Mouse (Mus musculus) midbrain, embryonic 15.5 days (tissue): Measurements from ENCODE around the gene Hectd1. TPM values are rescaled to one million over a fixed set of nuclear protein-coding genes. Genes with fewer than 3 reads are reported as not detected.

ENCODE experiments used
- ATAC-seq: fragments of 200-750 bp; cut with Nextera tagmentation; replicated peaks from 2 replicates; pipeline ENCODE4 v1.8.0; 2017; ENCODE audit warnings: moderate TSS enrichment
- H3K27ac ChIP-seq: fragments of 300-500 bp; sonication (generic); 2 replicates; pipeline ENCODE4 v1.5.1; 2015; ENCODE audit warnings: mild to moderate bottlenecking, inconsistent platforms
- H3K27me3 ChIP-seq: fragments of 300-500 bp; sonication (generic); replicated peaks from 2 replicates; pipeline ENCODE4 v1.6.1; 2015; ENCODE audit warnings: inconsistent platforms
- H3K36me3 ChIP-seq: fragments of 300-500 bp; sonication (generic); replicated peaks from 2 replicates; pipeline ENCODE4 v1.6.1; 2015; ENCODE audit warnings: inconsistent platforms
- H3K4me1 ChIP-seq: fragments of 300-500 bp; sonication (generic); 2 replicates; pipeline ENCODE4 v1.6.1; 2015; ENCODE audit warnings: inconsistent platforms
- H3K4me2 ChIP-seq: fragments of 300-500 bp; sonication (generic); 2 replicates; pipeline ENCODE4 v1.6.1; 2015; ENCODE audit warnings: inconsistent platforms, mild to moderate bottlenecking, moderate library complexity
- H3K4me3 ChIP-seq: fragments of 300-500 bp; sonication (generic); 2 replicates; pipeline ENCODE4 v1.5.1; 2015; ENCODE audit warnings: mild to moderate bottlenecking, inconsistent platforms
- H3K9ac ChIP-seq: fragments of 300-500 bp; sonication (generic); 2 replicates; pipeline ENCODE4 v1.6.1; 2015; ENCODE audit warnings: mild to moderate bottlenecking, inconsistent platforms
- H3K9me3 ChIP-seq: fragments of 300-500 bp; sonication (generic); 2 replicates; pipeline ENCODE4 v1.6.1; 2016; ENCODE audit warnings: inconsistent platforms
- WGBS: fragments of 180-500 bp; shearing (Covaris S2); methylation state at CpG from one replicate; pipeline ENCODE4 v1.1.7; 2015; ENCODE audit warnings: mixed read lengths; 5-methylcytosine and 5-hydroxymethylcytosine counted together
- polyA plus RNA-seq: library from polyadenylated mRNA; unstranded; fragments of >200 nt; fragmentation: Nextera tagmentation; extraction: Ambion mirVana; gene quantifications from 2 replicates; pipeline ENCODE4 v1.2.1, GENCODE M21; 2015

The Hectd1 gene
- polyA plus RNA-seq, 1 experiment from 2014 or later, result 40.8 TPM

- no peak overlapping the region for H3K9ac ChIP-seq
- no peak overlapping the region for H3K27ac ChIP-seq
- H3K36me3 ChIP-seq, result 0 out of 2 replicates have a peak, but pooled peaks cover 7% of the 10 kb centered on the region
- H3K9me3 ChIP-seq, result no peaks in the 10 kb centered on the region
- no peak overlapping the region for H3K4me2 ChIP-seq
- no peak for ATAC-seq
- WGBS, result 95% methylated on average over 4 of the region's 4 CpGs
- H3K4me3 ChIP-seq, result no peak overlapping the region
- H3K27me3 ChIP-seq, result no peaks in the 10 kb centered on the region
- no peaks in the 10 kb centered on the region; the same call in 1 of the 2 replicates for H3K4me1 ChIP-seq
These were observed 9.3 kb downstream of the Hectd1 start for GRCm38 (mm10) chr12:51819951-51820498.

DNA sequence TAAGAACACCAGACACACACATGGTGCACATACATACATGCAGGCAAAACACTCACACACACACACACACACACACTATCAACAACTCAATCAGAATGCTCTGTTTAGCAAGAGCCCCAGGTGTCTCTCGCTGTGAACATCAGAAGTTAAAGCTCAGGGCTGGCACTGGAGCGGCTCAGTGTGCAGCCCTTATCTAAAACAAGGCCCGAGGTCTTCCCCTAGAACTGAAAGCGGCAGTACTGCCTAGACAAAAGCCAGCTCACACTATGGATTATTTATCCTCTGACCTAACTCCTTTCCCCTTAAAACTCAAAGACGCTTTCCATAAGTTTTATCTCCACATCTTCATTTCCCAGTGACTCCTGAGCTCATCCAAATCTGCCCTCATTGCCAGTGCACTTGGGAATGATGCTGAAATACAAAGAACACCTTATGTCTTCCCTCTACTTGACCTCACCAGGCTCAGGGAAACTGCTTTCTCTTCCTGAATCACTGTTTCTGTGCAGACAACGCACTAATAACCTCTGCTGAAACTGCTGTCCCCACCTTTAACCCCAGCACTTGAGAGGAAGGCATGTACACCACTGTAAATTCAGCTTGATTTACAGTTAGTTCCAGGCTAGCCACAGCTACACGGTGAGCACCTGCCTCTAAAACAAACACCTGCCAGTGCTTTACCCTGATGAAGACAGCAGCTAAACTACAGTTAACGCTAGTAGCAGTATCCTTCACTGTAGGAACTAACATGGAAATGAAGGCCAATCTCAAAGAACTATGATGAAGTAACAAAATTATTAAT, 11.3 kb downstream of the Hectd1 start:
- Histone ChIP-seq H3K9ac (no peak overlapping the region), H3K27ac (no peak overlapping the region), H3K36me3 (0 out of 2 replicates have a peak, but pooled peaks cover 3% of the 10 kb centered on the region), H3K4me1 (no peaks in the 10 kb centered on the region; the same call in 1 of the 2 replicates), H3K4me2 (no peak overlapping the region), H3K27me3 (no peaks in the 10 kb centered on the region), H3K9me3 (no peaks in the 10 kb centered on the region), H3K4me3 (no peak overlapping the region)
- ATAC-seq, result no peak
- 75% methylated on average over 8 of the region's 8 CpGs for WGBS

DNA sequence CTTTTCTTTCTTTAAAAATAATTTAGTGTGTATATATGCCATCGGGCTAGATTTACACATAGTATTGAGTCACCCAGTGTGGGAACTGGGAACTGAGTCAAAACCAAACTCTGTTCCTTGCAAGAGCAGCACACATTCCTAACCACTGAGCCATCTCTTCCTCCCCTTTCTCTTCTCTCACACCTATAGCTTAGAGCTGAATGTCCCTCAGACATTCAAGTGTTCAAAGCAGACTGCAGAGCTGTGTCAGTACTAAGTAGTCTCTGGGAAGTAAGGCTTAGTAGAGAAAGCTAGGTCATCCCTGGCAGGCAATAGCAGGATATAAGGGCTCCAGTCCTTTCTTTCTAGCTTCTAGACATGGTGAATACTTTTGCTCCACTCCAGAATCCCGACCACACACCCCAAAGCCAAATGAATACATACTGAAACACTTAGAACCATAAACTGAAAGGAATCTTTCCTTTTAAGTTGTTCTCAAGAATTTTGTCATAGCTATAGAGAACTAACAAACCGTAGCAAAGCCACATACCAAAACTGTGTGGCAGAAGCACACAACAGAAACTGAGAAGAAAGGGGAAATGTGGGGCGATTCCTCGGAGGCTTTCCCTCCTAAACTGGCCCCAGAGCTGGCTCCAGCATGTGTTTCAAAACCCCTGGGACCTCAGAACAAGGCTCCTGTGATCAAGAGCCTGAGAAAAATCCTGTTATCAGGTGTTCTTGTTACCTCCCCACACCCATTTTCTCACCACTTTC, 17.8 kb downstream of the Hectd1 start:
- H3K4me3 ChIP-seq, result no peak overlapping the region

DNA sequence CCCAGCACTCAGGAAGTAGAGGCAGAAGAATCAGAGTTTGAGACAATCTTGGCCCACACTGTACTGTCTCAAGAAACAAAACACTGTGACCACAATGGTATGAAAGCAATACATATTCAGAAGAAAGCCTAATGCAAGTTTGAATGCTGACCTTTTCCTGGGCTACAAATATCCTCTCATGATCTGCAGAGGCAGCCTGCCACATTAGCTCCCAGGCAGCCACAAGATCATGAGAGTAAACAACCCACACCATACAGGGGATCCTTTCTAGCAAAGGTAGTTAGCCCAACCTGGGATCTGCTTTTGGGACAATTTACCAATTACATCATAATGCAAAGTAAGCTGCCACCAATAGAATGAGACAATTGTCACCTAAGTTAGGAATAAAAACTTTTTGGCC, 18.8 kb downstream of the Hectd1 start:
- Histone ChIP-seq H3K9ac (no peak overlapping the region), H3K4me2 (no peak overlapping the region), H3K27me3 (no peaks in the 10 kb centered on the region), H3K9me3 (no peaks in the 10 kb centered on the region), H3K4me3 (no peak overlapping the region), H3K36me3 (0 out of 2 replicates have a peak, but pooled peaks cover 3% of the 10 kb centered on the region), H3K27ac (no peak overlapping the region), H3K4me1 (no peaks in the 10 kb centered on the region)
- ATAC-seq, result no peak

More for the DNA sequence above, 17.8 kb downstream of the Hectd1 start:
- Histone ChIP-seq H3K9ac (no peak overlapping the region), H3K27me3 (no peaks in the 10 kb centered on the region), H3K4me1 (no peaks in the 10 kb centered on the region), H3K9me3 (no peaks in the 10 kb centered on the region), H3K4me2 (no peak overlapping the region), H3K36me3 (0 out of 2 replicates have a peak, but pooled peaks cover 3% of the 10 kb centered on the region), H3K27ac (no peak overlapping the region)
- no peak for ATAC-seq
- 64% methylated on average over 5 of the region's 5 CpGs for WGBS

DNA sequence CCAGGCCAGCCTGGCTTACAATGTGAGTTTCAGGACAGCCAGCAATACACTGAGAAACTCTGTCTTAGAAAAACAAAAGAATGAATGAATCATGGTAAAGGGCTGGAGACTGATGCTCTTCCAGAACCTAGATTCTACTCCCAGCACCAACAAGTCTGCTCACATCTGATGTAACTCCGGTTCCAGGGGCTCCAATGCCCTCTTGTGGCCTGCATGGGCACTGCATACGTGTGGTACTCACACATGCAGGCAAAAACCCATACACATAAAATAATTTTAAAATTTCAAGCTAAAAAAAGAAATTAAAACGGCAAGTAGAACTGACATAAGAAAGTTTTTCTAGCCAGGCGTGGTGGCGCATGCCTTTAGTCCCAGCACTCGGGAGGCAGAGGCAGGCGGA, 44.5 kb downstream of the Hectd1 start:
- ATAC-seq, result no peak
- Histone ChIP-seq H3K9me3 (no peaks in the 10 kb centered on the region), H3K4me2 (no peak overlapping the region), H3K27ac (no peak overlapping the region), H3K4me1 (no peaks in the 10 kb centered on the region), H3K4me3 (no peak overlapping the region), H3K27me3 (no peaks in the 10 kb centered on the region), H3K36me3 (peaks cover 45% of the 10 kb centered on the region), H3K9ac (no peak overlapping the region)
- 91% methylated on average over 7 of the region's 7 CpGs for WGBS

- H3K27me3 ChIP-seq, result no peaks in the 10 kb centered on the region
- ATAC-seq, result no peak
- no peak overlapping the region for H3K4me2 ChIP-seq
- H3K27ac ChIP-seq, result no peak overlapping the region
- no peak overlapping the region for H3K4me3 ChIP-seq
- peaks cover 44% of the 10 kb centered on the region for H3K36me3 ChIP-seq
- H3K9ac ChIP-seq, result no peak overlapping the region
- no peaks in the 10 kb centered on the region for H3K9me3 ChIP-seq
- H3K4me1 ChIP-seq, result no peaks in the 10 kb centered on the region
- WGBS, result 92% methylated on average over 15 of the region's 15 CpGs
These were observed 60.6 kb downstream of the Hectd1 start for GRCm38 (mm10) chr12:51768702-51769101.

- no peaks in the 10 kb centered on the region for H3K4me1 ChIP-seq
- H3K9ac ChIP-seq, result no peak overlapping the region
- no peak overlapping the region for H3K27ac ChIP-seq
- peaks cover 49% of the 10 kb centered on the region for H3K36me3 ChIP-seq
- no peaks in the 10 kb centered on the region for H3K9me3 ChIP-seq
- no peak overlapping the region for H3K4me2 ChIP-seq
- H3K27me3 ChIP-seq, result no peaks in the 10 kb centered on the region
- no peak for ATAC-seq
- no peak overlapping the region for H3K4me3 ChIP-seq
- 94% methylated on average over 4 of the region's 4 CpGs for WGBS
These were observed 61.9 kb downstream of the Hectd1 start for GRCm38 (mm10) chr12:51767454-51767853.

DNA sequence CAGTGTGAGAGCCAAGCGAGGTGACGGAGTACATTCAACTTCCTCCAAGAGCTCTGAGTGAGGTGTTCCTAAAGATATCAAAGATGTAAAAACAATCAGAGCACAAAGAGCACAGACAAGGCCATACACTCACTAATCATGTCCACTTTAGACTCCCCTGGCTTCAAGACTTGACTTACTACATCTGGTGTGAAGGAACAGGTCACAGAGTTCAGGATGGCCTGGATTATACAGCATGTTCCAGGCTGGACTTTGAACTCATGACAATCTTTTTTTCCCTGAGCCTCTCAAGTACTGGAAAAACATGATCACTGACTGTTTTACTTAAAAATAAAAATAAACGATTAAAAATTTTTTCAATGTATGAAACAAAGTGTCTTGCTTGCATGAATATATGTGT, 70.0 kb downstream of the Hectd1 start:
- ATAC-seq, result no peak
- Histone ChIP-seq H3K4me1 (no peaks in the 10 kb centered on the region), H3K9me3 (no peaks in the 10 kb centered on the region), H3K9ac (no peak overlapping the region), H3K27me3 (no peaks in the 10 kb centered on the region), H3K36me3 (peaks cover 57% of the 10 kb centered on the region), H3K27ac (no peak overlapping the region), H3K4me2 (no peak overlapping the region), H3K4me3 (no peak overlapping the region)
- 95% methylated on average over 3 of the region's 3 CpGs for WGBS

DNA sequence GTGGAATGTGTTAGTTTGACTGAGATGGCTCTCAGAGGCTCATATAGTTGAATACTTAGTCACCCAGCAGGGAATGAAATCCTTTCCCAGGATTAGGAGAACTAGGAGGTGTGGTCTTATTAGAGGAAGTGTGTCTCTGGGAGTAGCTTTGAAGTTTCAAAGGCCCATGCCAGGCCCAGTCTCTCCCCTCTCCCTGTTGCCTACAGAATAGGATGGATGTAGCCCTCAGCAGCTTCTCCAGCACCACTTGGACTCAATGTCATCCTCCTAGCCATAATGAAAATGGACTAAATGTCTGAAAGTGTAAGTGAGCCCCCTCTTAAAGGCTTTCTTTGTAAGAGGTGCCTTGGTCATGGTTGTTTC, 72.8 kb downstream of the Hectd1 start:
- no peak overlapping the region for H3K4me3 ChIP-seq
- no peak for ATAC-seq
- H3K4me2 ChIP-seq, result no peak overlapping the region
- peaks cover 56% of the 10 kb centered on the region for H3K36me3 ChIP-seq
- no peaks in the 10 kb centered on the region for H3K9me3 ChIP-seq
- no peaks in the 10 kb centered on the region for H3K27me3 ChIP-seq
- no peak overlapping the region for H3K27ac ChIP-seq
- H3K9ac ChIP-seq, result no peak overlapping the region
- H3K4me1 ChIP-seq, result no peaks in the 10 kb centered on the region

GRCm38 (mm10) chr12:51755938-51756598, 73.3 kb downstream of the Hectd1 start:
- Histone ChIP-seq H3K9me3 (no peaks in the 10 kb centered on the region), H3K4me1 (no peaks in the 10 kb centered on the region), H3K36me3 (peaks cover 61% of the 10 kb centered on the region), H3K27me3 (no peaks in the 10 kb centered on the region), H3K4me3 (no peak overlapping the region), H3K9ac (no peak overlapping the region), H3K27ac (no peak overlapping the region), H3K4me2 (no peak overlapping the region)
- ATAC-seq, result no peak
- WGBS, result 96% methylated on average over 12 of the region's 12 CpGs

DNA sequence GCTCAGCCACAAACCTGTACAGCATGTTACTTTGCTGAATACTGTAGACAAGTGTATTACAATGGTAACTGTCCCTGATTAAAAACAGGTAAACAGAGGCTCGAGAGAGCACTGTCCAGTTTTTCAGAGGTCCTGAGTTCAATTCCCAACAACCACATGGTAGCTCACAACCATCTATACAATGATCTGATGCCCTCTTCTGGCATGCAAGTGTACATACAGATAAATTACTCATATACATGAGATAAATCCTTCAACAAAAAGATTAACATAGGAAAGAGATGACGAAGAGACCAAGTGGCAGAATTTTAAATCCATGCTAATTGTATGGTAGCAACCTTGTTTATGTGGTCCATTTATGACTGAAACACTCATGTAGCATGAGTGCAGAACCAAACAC, 82.0 kb downstream of the Hectd1 start:
- Histone ChIP-seq H3K36me3 (peaks cover 57% of the 10 kb centered on the region), H3K9me3 (no peaks in the 10 kb centered on the region), H3K27me3 (no peaks in the 10 kb centered on the region), H3K4me1 (no peaks in the 10 kb centered on the region), H3K27ac (no peak overlapping the region), H3K9ac (no peak overlapping the region), H3K4me3 (no peak overlapping the region), H3K4me2 (no peak overlapping the region)
- no peak for ATAC-seq
- 85% methylated on average over 2 of the region's 2 CpGs for WGBS

- no peaks in the 10 kb centered on the region for H3K27me3 ChIP-seq
- WGBS, result 61% methylated on average over 6 of the region's 6 CpGs
- H3K9me3 ChIP-seq, result no peaks in the 10 kb centered on the region
- no peak overlapping the region for H3K27ac ChIP-seq
- H3K4me3 ChIP-seq, result no peak overlapping the region
- ATAC-seq, result no peak
- peaks cover 45% of the 10 kb centered on the region for H3K36me3 ChIP-seq
- H3K9ac ChIP-seq, result no peak overlapping the region
- no peaks in the 10 kb centered on the region for H3K4me1 ChIP-seq
- H3K4me2 ChIP-seq, result no peak overlapping the region
These were observed 84.4 kb downstream of the Hectd1 start for GRCm38 (mm10) chr12:51744957-51745356.
